Mouse (Mus musculus) small intestine, adult 2 months (tissue): ENCODE results near the gene Nedd9. TPM values are rescaled to one million over a fixed set of nuclear protein-coding genes. Genes with fewer than 3 reads are reported as not detected.

ENCODE experiments used
- H3K27ac ChIP-seq: fragments of 200-500 bp; 2 replicates; pipeline ENCODE4 v1.5.1; 2012; ENCODE audit warnings: low read depth, low read length, control low read depth, inconsistent platforms; ENCODE audit not compliant: insufficient read depth
- H3K27me3 ChIP-seq: fragments of 200-500 bp; 2 replicates; pipeline ENCODE4 v1.6.1; 2012; ENCODE audit warnings: mild to moderate bottlenecking, moderate library complexity, low read length, inconsistent platforms; ENCODE audit not compliant: control insufficient read depth, insufficient read depth
- H3K36me3 ChIP-seq: fragments of 200-500 bp; 2 replicates; pipeline ENCODE4 v1.6.1; 2012; ENCODE audit warnings: mild to moderate bottlenecking, low read length, control low read depth, inconsistent platforms; ENCODE audit not compliant: control insufficient read depth, insufficient read depth
- H3K4me1 ChIP-seq: fragments of 200-500 bp; 2 replicates; pipeline ENCODE4 v1.6.1; 2012; ENCODE audit warnings: low read length, inconsistent platforms, mixed read lengths; ENCODE audit not compliant: control insufficient read depth, insufficient read depth, insufficient read length
- H3K4me3 ChIP-seq: fragments of 200-500 bp; 2 replicates; pipeline ENCODE4 v1.5.1; 2012; ENCODE audit warnings: low read depth, mild to moderate bottlenecking, control low read depth, inconsistent platforms, low read length, moderate library complexity
- CTCF ChIP-seq: fragments of 200-500 bp; IDR thresholded peaks from 2 replicates; pipeline ENCODE4 v1.5.1; 2012; ENCODE audit warnings: low read depth, mild to moderate bottlenecking, control low read depth, inconsistent platforms, low read length, moderate library complexity, mixed read lengths; ENCODE audit not compliant: insufficient replicate concordance, insufficient read length; ENCODE audit errors: extremely low read depth
- POLR2A ChIP-seq: fragments of 200-500 bp; IDR thresholded peaks from 2 replicates; pipeline ENCODE4 v1.6.1; 2012; ENCODE audit warnings: low read depth, mild to moderate bottlenecking, control low read depth, inconsistent platforms, low read length, moderate library complexity
- WGBS: fragments of 180-500 bp; shearing (Covaris S2); methylation state at CpG from one replicate; pipeline ENCODE4 v1.1.7; 2018; 5-methylcytosine and 5-hydroxymethylcytosine counted together
- polyA plus RNA-seq: library from polyadenylated mRNA; depleted of rRNA; stranded (reverse); fragments of >200 nt; gene quantifications from 2 replicates; pipeline ENCODE4 v1.2.3, GENCODE M21; 2012

Gene Nedd9
- polyA plus RNA-seq, 1 experiment: 18.1 TPM

GRCm38 (mm10) chr13:41400289-41400688 is 86.9 kb downstream of the Nedd9 start:
- no peak overlapping the region for H3K4me3 ChIP-seq
- peak overlapping the region; percentile 0; the same call in 1 of the 2 replicates for H3K27ac ChIP-seq
- peaks cover 16% of the 10 kb centered on the region; the same call in 1 of the 2 replicates for H3K4me1 ChIP-seq
- H3K36me3 ChIP-seq: no peaks in the 10 kb centered on the region
- TF ChIP-seq CTCF (no peak), POLR2A (no peak)
- 61% methylated on average over 3 of the region's 3 CpGs for WGBS
- no peaks in the 10 kb centered on the region for H3K27me3 ChIP-seq

- Histone ChIP-seq H3K36me3 (no peaks in the 10 kb centered on the region), H3K4me1 (no peaks in the 10 kb centered on the region), H3K27me3 (no peaks in the 10 kb centered on the region), H3K27ac (no peak overlapping the region), H3K4me3 (no peak overlapping the region)
- WGBS: 82% methylated on average over 2 of the region's 2 CpGs
- TF ChIP-seq POLR2A (no peak), CTCF (no peak)
Measured at GRCm38 (mm10) chr13:41392191-41392590, 95.0 kb downstream of the Nedd9 start.

GRCm38 (mm10) chr13:41390698-41391097 is 96.5 kb downstream of the Nedd9 start:
- Histone ChIP-seq H3K4me1 (peaks cover 5% of the 10 kb centered on the region; the same call in 1 of the 2 replicates), H3K36me3 (no peaks in the 10 kb centered on the region), H3K27ac (no peak overlapping the region), H3K27me3 (no peaks in the 10 kb centered on the region), H3K4me3 (no peak overlapping the region)
- TF ChIP-seq CTCF: no peak
- TF ChIP-seq POLR2A: no peak
- WGBS: 97% methylated on average over 2 of the region's 2 CpGs

DNA sequence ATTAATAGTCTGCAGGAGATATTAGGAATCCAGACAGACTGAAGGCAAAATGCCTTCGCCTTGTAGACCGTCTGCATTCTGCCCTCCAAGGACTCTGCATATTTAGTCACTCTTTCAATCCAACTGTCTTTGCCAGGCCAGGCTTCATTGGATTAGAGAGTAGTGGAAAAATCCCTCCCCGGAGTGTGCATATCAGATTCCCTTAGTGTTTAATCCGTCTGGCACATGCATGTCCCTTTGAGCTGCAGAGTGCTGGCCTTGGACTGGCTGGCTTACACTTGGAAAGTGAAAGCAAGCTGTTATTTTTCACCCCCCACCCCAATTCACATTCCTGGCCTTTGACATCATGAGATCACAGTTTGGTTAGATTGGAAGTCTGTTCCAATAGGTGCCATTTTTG is 100.6 kb downstream of the Nedd9 start:
- TF ChIP-seq POLR2A (no peak), CTCF (no peak)
- Histone ChIP-seq H3K27ac (no peak overlapping the region), H3K27me3 (no peaks in the 10 kb centered on the region), H3K36me3 (no peaks in the 10 kb centered on the region), H3K4me1 (peaks cover 5% of the 10 kb centered on the region; the same call in 1 of the 2 replicates), H3K4me3 (no peak overlapping the region)
- 43% methylated on average over 4 of the region's 4 CpGs for WGBS

GRCm38 (mm10) chr13:41384896-41385295 is 102.3 kb downstream of the Nedd9 start:
- 82% methylated on average over 4 of the region's 4 CpGs for WGBS
- Histone ChIP-seq H3K36me3 (no peaks in the 10 kb centered on the region), H3K27me3 (no peaks in the 10 kb centered on the region)

GRCm38 (mm10) chr13:41382635-41383034 is 104.5 kb downstream of the Nedd9 start:
- no peak for TF ChIP-seq POLR2A
- TF ChIP-seq CTCF: no peak
- H3K4me3 ChIP-seq: no peak overlapping the region
- no peaks in the 10 kb centered on the region for H3K27me3 ChIP-seq
- H3K4me1 ChIP-seq: peaks cover 5% of the 10 kb centered on the region; the same call in 1 of the 2 replicates
- peak overlapping the region; percentile 16 for H3K27ac ChIP-seq
- H3K36me3 ChIP-seq: no peaks in the 10 kb centered on the region

More at GRCm38 (mm10) chr13:41384896-41385295, 102.3 kb downstream of the Nedd9 start:
- TF ChIP-seq CTCF (no peak), POLR2A (no peak)
- peaks cover 5% of the 10 kb centered on the region; the same call in 1 of the 2 replicates for H3K4me1 ChIP-seq
- H3K27ac ChIP-seq: no peak overlapping the region
- H3K4me3 ChIP-seq: no peak overlapping the region

- 81% methylated on average over 5 of the region's 5 CpGs for WGBS
- H3K4me3 ChIP-seq: no peak overlapping the region
- H3K4me1 ChIP-seq: peaks cover 3% of the 10 kb centered on the region; the same call in 1 of the 2 replicates
- H3K27ac ChIP-seq: peak overlapping the region; percentile 80
- H3K27me3 ChIP-seq: no peaks in the 10 kb centered on the region
- TF ChIP-seq CTCF (no peak), POLR2A (no peak)
- H3K36me3 ChIP-seq: no peaks in the 10 kb centered on the region
Measured at GRCm38 (mm10) chr13:41381806-41382546, 105.2 kb downstream of the Nedd9 start.
